Mouse (Mus musculus) WW6 (cell line): ENCODE measurements at regions not wholly inside any gene's neighbourhood (a gene's known extent, or its start where the extent isn't known, plus 50 kb on each side); places are given as distances from the start of the nearest gene placed in this dataset.

Experiments
- DNase-seq: peaks from one replicate; pipeline ENCODE4 v3.0.0-alpha.2; 2013; ENCODE audit warnings: low read depth, low spot score

DNA sequence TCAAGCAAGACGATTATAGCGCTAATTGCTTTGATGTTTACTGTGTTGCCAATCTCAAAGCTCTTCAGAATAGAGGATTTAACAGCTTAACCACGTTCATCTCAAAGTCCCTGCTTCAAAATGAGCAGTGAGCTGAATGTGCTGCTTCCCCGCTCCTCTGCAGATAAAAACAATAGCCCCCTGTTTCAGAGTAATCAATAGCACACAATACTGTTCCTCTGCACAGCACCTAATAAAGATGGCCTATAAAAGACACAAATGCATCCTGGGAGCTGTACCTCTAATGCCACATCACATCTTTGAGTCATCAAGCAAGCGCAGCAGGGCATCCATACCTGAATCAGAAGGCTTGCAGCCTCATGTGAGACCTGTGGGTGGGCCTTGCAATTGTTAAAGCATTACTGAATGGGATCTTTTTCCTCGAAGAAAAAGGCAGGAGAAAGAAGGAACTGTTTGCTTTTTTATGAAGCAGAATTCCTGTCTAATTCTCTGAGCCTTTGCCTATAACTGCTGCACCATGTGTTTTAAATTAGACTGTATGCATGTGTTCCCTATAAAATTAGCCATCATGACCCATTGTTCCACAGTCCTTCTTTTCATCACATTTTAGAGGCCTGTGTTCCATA, 648.5 kb upstream of the Cited2 start:
- no peak for DNase-seq

DNA sequence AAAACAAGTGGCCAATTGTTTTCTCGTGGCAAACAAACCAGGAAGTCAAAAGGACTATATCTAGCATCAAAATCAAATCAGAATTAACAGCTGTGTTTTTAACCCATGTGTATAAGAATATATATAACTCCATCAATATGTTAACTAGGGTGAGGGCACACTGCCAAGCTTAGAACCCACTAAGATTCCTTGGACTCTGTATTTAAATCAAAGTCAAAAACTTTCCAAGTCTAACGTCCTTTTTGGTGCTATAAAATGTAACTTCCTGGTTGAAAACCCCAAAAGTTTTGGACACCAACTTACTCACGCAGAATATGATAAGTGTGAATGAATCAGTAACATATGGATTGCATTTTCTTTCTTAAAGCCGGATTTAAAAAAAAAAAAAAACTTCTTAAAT, 647.9 kb upstream of the Cited2 start:
- DNase-seq: no peak

DNA sequence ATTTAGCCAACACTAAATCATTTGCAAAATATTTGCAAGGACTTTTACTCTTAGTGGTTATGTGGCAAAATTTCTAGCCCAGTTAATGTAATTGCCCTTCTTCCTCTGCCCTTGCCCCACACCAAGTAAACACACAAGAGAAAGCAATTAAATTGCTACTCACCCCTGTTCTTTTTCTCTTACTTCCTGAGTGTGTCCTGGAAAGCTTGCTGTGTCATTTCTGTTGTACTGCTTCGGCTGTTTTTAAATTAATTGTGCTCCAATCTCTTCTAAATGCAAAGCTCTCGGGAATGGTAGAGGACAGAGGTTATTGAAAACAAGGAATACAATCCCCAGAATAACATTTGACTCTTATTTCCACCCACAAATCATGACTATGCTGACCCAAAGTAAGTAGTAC, 647.4 kb upstream of the Cited2 start:
- DNase-seq: no peak

DNA sequence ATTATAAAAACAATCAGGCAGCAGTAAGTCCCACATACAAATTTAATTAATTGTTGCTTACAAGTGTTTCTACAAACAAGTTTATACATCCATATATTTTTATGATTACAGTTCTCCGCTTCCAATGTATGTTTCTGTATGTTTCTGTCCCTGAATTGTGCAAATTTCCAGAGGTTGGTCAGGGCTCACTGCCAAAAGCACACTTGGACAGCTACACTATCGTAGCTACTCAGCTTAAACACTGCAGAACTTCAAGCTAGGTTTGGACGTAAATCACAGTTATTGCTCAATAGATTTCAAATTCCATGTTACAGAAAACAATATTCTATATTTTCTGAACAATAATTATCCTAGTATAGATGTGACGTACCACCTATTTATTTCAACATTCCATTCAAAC, 646.8 kb upstream of the Cited2 start:
- DNase-seq: no peak

DNA sequence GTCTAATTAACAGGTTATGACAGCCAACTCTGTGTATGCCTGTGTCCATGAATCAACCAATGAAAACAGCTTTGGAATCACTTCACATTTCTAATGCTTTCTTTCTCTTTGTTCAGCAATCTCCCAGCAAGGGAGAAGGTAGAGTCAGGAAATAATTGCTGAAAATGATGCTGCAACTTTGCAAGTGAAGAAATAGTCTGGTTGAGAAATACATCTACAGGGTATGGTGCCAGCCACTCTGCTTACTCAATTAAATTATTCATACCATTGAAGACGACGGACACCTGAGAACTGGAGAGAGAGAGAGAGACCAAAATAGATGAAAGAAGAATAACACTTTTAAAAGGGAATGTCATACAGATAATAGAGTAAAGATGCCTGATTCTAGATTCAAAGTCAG, 645.4 kb upstream of the Cited2 start:
- no peak for DNase-seq

DNA sequence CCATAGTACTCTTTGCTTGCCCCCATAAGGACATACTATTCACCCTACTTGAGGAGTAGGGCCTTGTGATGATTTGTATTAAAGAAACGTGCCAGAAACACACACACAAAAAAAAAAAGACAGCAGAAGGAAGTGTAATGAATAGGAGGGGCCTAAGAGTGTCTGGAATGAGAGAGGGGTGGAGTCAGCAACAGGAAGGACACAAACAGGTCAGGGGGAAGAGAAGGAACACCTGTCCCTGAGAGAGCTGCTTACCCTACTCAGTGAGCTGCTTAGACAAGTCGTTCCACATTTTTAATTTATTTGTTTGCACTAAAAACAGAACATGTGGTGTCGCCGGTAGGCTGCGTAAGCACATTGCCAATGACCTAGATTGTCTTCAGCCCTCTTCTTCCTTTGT, 642.2 kb upstream of the Cited2 start:
- no peak for DNase-seq

DNA sequence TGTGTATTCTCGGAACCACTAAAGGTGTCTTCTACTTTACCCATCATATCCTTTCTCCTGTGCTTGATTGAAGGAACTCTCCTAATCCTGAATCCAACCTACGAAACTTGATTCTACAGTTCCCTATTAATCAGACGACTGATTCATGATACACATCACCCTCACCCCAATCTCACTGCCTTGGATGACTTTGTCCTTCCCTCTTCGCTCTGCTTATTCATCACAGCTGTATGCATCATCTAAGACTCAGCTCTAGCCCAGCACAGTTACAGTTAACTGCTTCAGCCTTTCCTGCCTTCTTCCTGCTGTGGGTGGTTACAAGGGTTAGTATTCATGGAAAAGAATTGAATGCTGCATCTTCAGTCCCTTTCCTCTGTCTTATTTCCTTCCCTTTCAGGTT, 640.1 kb upstream of the Cited2 start:
- DNase-seq: no peak

DNA sequence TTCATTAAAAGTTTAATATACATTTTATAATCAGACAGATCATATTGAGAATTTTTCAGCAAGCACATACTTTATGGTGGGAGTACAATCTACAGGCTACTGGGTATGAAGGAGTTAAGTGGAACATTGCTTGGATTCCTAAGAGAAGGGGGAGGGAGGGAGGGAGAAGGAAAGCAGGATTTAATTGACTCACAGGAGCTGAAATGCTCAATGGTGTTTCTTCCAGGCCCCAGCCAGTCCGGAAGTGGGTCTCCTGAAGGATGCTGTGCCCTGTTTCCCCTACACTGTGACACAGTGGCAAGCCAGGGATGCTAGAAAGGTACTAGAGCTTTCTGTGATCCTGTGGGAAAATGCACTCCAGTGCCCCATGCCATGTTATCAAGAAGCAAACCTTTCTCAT, 621.0 kb upstream of the Cited2 start:
- DNase-seq: no peak

DNA sequence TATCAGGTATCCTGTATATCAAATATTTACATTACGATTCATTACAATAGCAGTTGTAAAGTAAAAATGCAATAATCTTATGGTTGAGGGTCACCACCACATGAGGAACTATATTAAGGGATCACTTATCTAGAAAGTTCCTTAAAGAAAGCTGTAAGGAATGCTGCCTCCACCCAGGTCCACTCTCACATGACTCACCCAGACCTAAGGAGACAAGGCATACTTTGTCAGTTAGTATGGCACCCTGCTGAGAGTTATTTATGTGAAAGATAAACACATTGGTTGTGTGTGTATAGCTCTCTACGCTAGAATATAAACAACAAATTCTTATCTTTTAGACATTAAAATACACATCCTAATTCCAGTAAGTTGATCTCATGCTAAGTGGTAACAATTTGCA, 619.6 kb upstream of the Cited2 start:
- DNase-seq: no peak

DNA sequence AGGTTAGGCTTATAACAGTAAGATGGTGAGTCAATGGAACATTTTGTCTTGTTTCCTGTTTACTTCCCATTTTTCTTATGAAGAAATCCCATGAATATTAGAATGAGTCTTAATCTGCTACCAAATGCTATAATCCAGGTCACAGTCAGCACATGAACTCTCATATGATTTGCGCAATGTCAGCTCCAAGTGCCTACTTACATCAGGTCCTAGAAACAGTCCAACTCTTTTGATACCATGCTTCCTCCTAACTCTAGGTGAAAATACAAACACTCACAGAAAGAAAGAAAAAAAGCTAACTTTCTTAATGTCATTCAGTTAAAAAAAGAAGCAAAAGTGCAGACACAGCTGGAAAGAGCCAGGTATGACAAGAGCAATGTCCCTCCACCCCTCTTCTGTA, 616.2 kb upstream of the Cited2 start:
- no peak for DNase-seq

DNA sequence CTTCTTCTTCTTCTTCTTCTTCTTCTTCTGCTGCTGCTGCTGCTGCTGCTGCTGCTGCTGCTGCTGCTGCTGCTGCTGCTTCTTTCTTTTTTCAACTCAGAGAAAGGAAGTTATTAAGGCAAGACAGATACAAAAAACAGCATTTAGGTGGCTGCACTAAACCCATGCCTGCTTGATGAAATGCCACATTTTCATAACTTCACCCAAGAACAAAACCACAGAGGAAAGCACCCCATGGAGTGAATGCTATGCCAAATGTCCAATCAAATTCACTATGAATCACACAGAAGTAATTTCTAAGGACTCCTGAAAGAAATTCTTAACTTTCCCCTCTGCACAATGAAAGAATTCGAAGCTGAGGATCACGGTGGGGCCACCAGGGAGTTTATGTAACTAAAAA, 611.9 kb upstream of the Cited2 start:
- DNase-seq: no peak

DNA sequence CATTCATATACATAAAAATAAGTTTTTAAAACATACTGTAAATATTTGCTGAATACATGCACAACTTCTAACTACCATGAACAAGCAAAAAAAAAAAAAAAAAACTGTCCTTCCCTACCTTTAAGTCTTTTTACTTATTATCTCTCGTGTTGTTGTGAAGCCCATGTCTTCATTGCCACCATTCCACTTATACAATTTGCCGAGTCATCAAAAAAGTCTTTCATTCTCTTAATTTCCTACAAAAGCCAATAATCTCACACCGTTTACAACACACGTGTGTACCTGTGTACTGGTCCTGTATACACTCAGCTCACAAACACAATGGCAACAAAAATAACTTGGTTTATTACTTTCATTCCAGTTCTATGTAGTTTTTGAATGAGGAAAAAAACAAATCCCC, 608.2 kb upstream of the Cited2 start:
- DNase-seq: no peak

DNA sequence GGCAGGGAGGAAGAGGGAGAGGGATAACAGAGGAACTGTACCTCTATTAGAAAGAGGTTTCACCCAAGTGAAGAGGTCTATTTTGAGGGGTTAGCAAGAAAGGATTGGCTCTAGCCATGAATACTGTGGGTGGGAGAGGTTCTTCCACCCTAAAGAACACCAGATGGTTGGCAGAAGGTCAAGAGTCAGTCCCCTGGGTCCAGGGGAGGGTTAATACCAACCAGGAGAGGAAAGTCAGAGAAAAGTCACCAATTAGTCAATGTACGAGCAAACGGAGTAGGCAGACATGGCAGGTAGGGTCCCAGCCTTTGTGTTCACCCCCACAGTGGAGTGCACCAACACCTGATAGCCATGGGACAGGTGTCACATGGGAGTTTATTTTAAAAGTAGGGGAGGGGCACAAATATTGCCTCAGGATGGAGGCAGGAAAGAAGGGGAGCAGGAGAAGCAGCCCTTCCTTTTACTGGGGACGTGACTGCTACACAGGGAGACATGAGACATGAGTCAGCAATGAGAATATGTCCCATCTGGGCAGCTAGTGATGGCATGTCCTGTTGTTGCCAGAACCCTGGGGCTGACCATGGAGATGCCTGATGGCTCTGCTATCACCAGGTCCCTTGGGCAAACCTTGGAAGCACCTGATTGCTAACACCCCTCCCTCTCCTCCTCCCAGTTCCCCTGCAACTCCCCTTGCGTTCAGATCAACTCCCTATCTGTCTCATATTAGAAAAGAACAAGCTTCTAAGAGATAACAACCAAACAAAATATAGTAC, 593.4 kb upstream of the Cited2 start:
- no peak for DNase-seq

DNA sequence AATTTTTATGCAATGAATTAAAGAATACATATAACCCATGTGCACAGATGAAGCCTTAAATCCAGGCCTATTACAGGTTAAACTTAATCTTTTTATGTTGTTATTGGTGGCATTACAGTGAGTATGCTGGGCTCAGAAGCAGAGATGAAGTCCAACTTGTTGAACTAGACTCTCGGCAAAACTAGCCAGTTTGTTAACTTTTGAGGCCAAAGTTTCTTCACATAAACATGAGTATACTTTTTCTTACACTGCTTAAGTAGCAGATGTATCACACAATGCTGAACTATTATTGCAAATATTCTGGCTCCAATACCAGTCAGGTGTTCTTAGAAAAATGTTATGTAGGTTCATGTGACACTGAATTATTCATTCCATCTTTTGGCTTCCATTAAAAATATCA, 592.4 kb upstream of the Cited2 start:
- DNase-seq: no peak

DNA sequence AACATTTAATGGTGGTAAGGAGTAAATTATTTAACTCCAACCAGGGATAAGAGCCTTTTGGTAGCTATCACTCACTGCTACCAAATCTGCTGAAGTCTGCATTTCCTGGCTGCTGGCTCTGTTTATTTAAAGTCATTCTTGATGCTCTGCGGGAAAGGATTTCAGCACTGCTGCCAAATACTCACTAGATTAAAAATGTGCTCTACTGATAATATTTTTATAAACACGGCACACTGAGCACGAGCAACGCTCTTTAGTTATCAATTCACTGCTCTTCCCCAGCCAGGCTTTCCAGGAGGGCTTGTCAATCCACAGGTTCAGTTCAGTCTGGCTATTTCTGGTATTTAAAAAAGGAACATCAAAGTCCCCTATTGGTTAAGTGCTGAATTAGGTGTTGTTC, 591.3 kb upstream of the Cited2 start:
- no peak for DNase-seq

DNA sequence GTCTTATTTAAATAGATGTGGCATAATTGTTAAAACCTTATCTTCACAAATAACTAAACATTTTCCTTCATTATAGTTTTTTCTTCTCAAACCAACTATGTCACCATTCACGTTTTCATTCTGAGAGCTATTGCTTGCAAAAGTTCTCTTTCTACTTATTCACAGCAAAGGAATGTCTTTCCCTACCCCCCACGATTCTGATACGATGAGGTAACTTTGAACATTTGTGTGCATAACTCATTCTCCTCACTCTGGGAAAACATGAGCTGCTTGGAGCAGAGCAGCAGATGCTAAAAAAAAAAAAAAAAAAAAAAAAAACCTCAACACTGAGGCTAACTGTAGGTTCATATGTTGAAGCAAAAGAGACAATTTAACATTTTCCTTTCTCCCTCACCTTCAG, 547.6 kb upstream of the Cited2 start:
- no peak for DNase-seq

DNA sequence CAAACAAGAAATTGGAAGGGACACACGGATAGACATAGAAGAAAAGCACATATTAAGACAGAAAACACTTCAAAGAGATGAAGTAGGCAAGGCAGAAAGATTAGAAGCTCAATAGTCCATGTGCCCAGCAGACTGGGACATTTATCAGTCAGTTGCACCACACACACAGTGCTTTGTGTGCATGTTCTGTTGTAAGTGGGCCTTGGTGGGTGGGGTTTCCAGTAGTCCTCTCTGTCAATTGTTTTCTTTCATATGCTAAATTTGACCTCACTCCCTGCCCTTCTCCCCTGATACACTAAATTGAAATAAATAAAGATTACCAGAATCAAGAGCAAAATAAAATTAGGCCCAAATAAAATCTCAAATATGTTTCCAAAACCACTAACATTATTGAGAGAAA, 546.0 kb upstream of the Cited2 start:
- DNase-seq: no peak

DNA sequence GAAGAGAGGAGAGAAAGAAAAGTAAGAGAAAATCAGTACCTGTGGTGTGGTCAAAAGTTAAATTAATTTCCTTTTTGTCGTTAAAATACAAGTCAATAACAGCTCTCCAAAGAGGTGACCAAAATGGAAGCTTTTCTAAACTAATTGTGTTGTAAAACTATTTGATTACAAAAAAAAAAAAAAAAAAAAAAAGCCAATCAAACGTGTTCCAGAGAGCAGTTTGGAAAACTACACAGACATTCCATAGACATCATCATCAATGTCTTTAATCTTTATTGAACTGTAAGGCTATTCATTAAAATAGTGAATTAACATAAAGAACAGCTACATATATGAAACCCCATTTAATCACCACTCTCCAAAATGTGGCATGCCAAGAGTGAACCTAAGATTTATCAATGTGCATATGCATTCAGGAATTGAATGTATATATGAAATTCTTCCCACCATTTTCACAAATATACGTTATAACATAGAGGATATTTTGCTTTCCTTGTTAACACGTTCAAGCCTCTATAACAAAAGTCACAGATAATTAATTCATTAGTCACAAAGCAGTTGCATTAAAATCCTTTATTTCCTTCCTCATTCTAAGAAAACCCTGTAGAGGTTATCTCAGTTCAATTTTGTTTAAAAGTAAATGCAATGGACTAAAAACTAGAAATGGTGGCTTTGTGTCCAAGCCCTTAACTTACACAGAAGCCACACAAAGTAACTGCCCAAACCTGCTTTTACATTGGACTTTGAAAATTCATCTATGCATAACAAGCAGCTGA, 545.3 kb upstream of the Cited2 start:
- DNase-seq: no peak

DNA sequence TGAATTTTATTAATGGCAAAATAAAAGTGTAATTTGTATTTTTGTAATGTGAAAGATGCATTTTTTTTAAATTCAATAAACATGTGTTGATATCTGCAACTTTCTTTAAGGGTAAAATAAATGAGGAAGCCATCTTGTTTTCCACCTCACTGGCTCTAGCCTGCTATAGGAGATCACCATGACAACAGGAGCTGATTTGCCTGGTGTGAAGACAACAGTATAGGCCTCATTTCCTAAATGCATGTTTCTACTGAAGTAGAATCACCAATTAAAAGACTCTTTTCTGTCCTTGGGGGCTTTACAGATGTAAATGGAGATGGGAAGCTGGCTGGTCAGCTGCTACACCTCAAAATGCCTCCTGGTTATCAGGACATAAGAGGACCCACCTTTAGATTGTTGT, 544.4 kb upstream of the Cited2 start:
- DNase-seq: peak; percentile 5

DNA sequence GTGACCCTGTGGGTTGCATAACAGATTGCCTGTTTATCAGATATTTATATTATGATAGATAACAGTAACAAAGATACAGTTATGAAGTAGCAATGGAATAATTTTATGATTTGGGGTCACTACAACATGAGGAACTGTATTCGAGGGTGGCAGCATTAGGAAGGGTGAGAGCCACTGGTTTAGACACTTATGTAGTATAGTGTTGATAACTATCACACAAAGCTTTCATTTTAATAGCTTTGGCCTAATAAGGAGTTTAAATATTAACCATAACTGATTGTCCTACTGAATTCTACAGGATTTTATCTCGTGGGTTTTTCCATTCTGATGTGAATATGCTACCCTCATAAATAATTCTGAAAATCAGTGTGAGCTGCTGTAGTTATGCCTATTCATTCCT, 538.6 kb upstream of the Cited2 start:
- DNase-seq: no peak

DNA sequence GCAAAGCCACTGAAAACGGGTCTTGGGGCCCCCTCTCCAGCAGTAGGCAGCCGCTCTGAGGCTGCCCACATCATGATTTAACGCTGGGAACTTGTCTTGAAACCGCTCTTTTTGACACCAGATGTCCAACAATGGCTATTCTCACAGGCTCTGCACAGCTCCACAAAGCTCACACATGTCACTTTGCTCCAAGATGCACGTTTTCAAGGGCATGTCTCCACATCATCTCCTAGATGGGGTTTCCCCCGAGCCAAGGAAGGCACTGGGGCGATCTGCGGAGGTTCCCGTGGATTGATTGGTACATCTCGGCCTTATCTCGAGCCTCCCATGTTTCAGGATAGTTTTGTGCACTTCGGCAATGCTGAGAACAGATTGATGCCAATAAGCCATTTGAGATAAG, 526.8 kb upstream of the Cited2 start:
- DNase-seq: no peak

DNA sequence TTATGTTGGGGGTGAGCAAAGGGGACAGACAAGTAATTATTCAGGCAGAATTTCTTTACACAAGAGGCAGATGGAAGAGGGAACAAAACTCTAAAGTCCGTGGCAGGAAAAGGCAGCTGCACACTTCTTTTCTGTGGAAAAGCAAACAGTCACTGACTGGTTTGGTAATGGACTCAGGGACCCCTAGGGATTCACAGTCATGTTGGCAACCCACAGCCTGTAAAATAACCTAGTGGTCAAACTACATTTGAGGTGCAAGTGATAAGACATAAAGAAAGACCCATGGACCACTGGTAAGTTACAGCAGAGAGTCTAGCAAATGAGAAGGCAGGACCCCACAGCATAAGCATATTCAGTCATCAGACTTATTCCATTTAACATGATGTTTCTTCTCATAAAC, 526.4 kb upstream of the Cited2 start:
- no peak for DNase-seq
